Mouse (Mus musculus): ENCODE measurements at regions not wholly inside any gene's neighbourhood (a gene's known extent, or its start where the extent isn't known, plus 50 kb on each side); places are given as distances from the start of the nearest gene placed in this dataset.

GRCm38 (mm10) chr9:23136511-23136910 lies 86.4 kb upstream of the Bmper start:
- DNase-seq: no peak

GRCm38 (mm10) chr9:23137682-23138210 lies 85.1 kb upstream of the Bmper start:
- no peak for DNase-seq

- DNase-seq: no peak
Measured at GRCm38 (mm10) chr9:23139580-23140162, 83.2 kb upstream of the Bmper start.

GRCm38 (mm10) chr9:23144281-23144680 lies 78.6 kb upstream of the Bmper start:
- no peak for DNase-seq

GRCm38 (mm10) chr9:23150338-23150737 lies 72.5 kb upstream of the Bmper start:
- no peak for DNase-seq

- no peak for DNase-seq
Measured at GRCm38 (mm10) chr9:23150874-23151273, 72.0 kb upstream of the Bmper start.

- no peak for DNase-seq
Measured at GRCm38 (mm10) chr9:23151953-23152490, 70.9 kb upstream of the Bmper start.

GRCm38 (mm10) chr9:23156820-23157570 lies 65.9 kb upstream of the Bmper start:
- DNase-seq: no peak

- no peak for DNase-seq
Measured at GRCm38 (mm10) chr9:23158499-23158898, 64.4 kb upstream of the Bmper start.

GRCm38 (mm10) chr9:23161346-23161745 lies 61.5 kb upstream of the Bmper start:
- no peak for DNase-seq

GRCm38 (mm10) chr9:23167056-23167591 lies 55.8 kb upstream of the Bmper start:
- DNase-seq: no peak

- DNase-seq: no peak
Measured at GRCm38 (mm10) chr9:23167716-23168115, 55.2 kb upstream of the Bmper start.

- DNase-seq: no peak
Measured at GRCm38 (mm10) chr9:23168149-23168548, 54.7 kb upstream of the Bmper start.

- DNase-seq: no peak
Measured at GRCm38 (mm10) chr9:23171361-23171760, 51.5 kb upstream of the Bmper start.
